Mouse (Mus musculus): ENCODE measurements at regions not wholly inside any gene's neighbourhood (a gene's known extent, or its start where the extent isn't known, plus 50 kb on each side); places are given as distances from the start of the nearest gene placed in this dataset.

GRCm38 (mm10) chr7:115076781-115077180 is 333.3 kb downstream of the Insc start:
- Histone ChIP-seq H3K27me3 (ENCODE audit: control insufficient read depth, insufficient read depth, low read length) (no peaks in the 10 kb centered on the region), H3K79me2 (replicated peaks; ENCODE audit: control insufficient read depth, insufficient read depth, low read length) (no peaks in the 10 kb centered on the region), H3K36me3 (ENCODE audit: control insufficient read depth, insufficient read depth, low read length) (no peaks in the 10 kb centered on the region), H3K4me3 (no peak overlapping the region), H3K4me1 (ENCODE audit: control insufficient read depth, insufficient read depth, low read length) (no peaks in the 10 kb centered on the region), H3K27ac (no peak overlapping the region), H3K9ac (ENCODE audit: low read depth, low read length) (no peak overlapping the region)
- intact Hi-C loops (cut with DNase I), result no loop called here
- no peak for TF ChIP-seq CTCF (IDR thresholded peaks at IDR 0.05)
- TF ChIP-seq EP300 (IDR thresholded peaks at IDR 0.05; ENCODE audit: insufficient read depth, low read depth, low read length), result no peak
- no peak for TF ChIP-seq POLR2A (IDR thresholded peaks at IDR 0.05; ENCODE audit: insufficient read depth, low read depth, low read length)
- DNase-seq, result no peak
- WGBS, result 86% methylated on average over 4 of the region's 4 CpGs

GRCm38 (mm10) chr7:115084711-115085380 is 341.4 kb downstream of the Insc start:
- TF ChIP-seq EP300 (IDR thresholded peaks at IDR 0.05; ENCODE audit: insufficient read depth, low read depth, low read length), result no peak
- no peak for TF ChIP-seq CTCF (IDR thresholded peaks at IDR 0.05)
- no peak for TF ChIP-seq POLR2A (IDR thresholded peaks at IDR 0.05; ENCODE audit: insufficient read depth, low read depth, low read length)
- WGBS, result 46% methylated on average over 3 of the region's 3 CpGs
- Histone ChIP-seq H3K4me1 (ENCODE audit: control insufficient read depth, insufficient read depth, low read length) (no peaks in the 10 kb centered on the region), H3K79me2 (replicated peaks; ENCODE audit: control insufficient read depth, insufficient read depth, low read length) (no peaks in the 10 kb centered on the region), H3K36me3 (ENCODE audit: control insufficient read depth, insufficient read depth, low read length) (no peaks in the 10 kb centered on the region), H3K27me3 (ENCODE audit: control insufficient read depth, insufficient read depth, low read length) (no peaks in the 10 kb centered on the region), H3K27ac (no peak overlapping the region), H3K4me3 (no peak overlapping the region), H3K9ac (ENCODE audit: low read depth, low read length) (no peak overlapping the region)
- intact Hi-C loops (cut with DNase I), result no loop called here
- DNase-seq, result peak in 1 of 2 experiments; percentile 3

- Histone ChIP-seq H3K4me1 (ENCODE audit: control insufficient read depth, insufficient read depth, low read length) (no peaks in the 10 kb centered on the region), H3K36me3 (ENCODE audit: control insufficient read depth, insufficient read depth, low read length) (no peaks in the 10 kb centered on the region), H3K4me3 (no peak overlapping the region), H3K27me3 (ENCODE audit: control insufficient read depth, insufficient read depth, low read length) (no peaks in the 10 kb centered on the region), H3K79me2 (replicated peaks; ENCODE audit: control insufficient read depth, insufficient read depth, low read length) (no peaks in the 10 kb centered on the region), H3K27ac (no peak overlapping the region), H3K9ac (ENCODE audit: low read depth, low read length) (no peak overlapping the region)
- no peak for DNase-seq
- WGBS, result 62% methylated on average over 4 of the region's 4 CpGs
- TF ChIP-seq POLR2A (IDR thresholded peaks at IDR 0.05; ENCODE audit: insufficient read depth, low read depth, low read length), result no peak
- TF ChIP-seq CTCF (IDR thresholded peaks at IDR 0.05), result no peak
- TF ChIP-seq EP300 (IDR thresholded peaks at IDR 0.05; ENCODE audit: insufficient read depth, low read depth, low read length), result no peak
- intact Hi-C loops (cut with DNase I), result no loop called here
Measured at GRCm38 (mm10) chr7:115086542-115087448, 343.3 kb downstream of the Insc start.

- H3K27ac ChIP-seq, result no peak overlapping the region
- intact Hi-C loops (cut with DNase I), result no loop called here
- H3K4me1 ChIP-seq (ENCODE audit: control insufficient read depth, insufficient read depth, low read length), result no peaks in the 10 kb centered on the region
- TF ChIP-seq EP300 (IDR thresholded peaks at IDR 0.05; ENCODE audit: insufficient read depth, low read depth, low read length), result no peak
- no peak for TF ChIP-seq CTCF (IDR thresholded peaks at IDR 0.05)
- no peak for TF ChIP-seq POLR2A (IDR thresholded peaks at IDR 0.05; ENCODE audit: insufficient read depth, low read depth, low read length)
- H3K4me3 ChIP-seq, result no peak overlapping the region
- no peaks in the 10 kb centered on the region for H3K36me3 ChIP-seq (ENCODE audit: control insufficient read depth, insufficient read depth, low read length)
- no peak for DNase-seq
- whole genome bisulfite sequencing, result 74% methylated on average over 3 of the region's 3 CpGs
- H3K79me2 ChIP-seq (replicated peaks; ENCODE audit: control insufficient read depth, insufficient read depth, low read length), result no peaks in the 10 kb centered on the region
- no peaks in the 10 kb centered on the region for H3K27me3 ChIP-seq (ENCODE audit: control insufficient read depth, insufficient read depth, low read length)
- no peak overlapping the region for H3K9ac ChIP-seq (ENCODE audit: low read depth, low read length)
Measured at GRCm38 (mm10) chr7:115092481-115093050, 349.1 kb downstream of the Insc start.

- H3K36me3 ChIP-seq (ENCODE audit: control insufficient read depth, insufficient read depth, low read length), result no peaks in the 10 kb centered on the region
- no peak for DNase-seq
- H3K9ac ChIP-seq (ENCODE audit: low read depth, low read length), result no peak overlapping the region
- H3K4me1 ChIP-seq (ENCODE audit: control insufficient read depth, insufficient read depth, low read length), result no peaks in the 10 kb centered on the region
- TF ChIP-seq EP300 (IDR thresholded peaks at IDR 0.05; ENCODE audit: insufficient read depth, low read depth, low read length), result no peak
- TF ChIP-seq POLR2A (IDR thresholded peaks at IDR 0.05; ENCODE audit: insufficient read depth, low read depth, low read length), result no peak
- no peak for TF ChIP-seq CTCF (IDR thresholded peaks at IDR 0.05)
- H3K27me3 ChIP-seq (ENCODE audit: control insufficient read depth, insufficient read depth, low read length), result no peaks in the 10 kb centered on the region
- H3K79me2 ChIP-seq (replicated peaks; ENCODE audit: control insufficient read depth, insufficient read depth, low read length), result no peaks in the 10 kb centered on the region
- H3K27ac ChIP-seq, result no peak overlapping the region
- intact Hi-C loops (cut with DNase I), result no loop called here
- no peak overlapping the region for H3K4me3 ChIP-seq
- WGBS, result 44% methylated on average over 2 of the region's 2 CpGs
Measured at GRCm38 (mm10) chr7:115106041-115106440, 362.5 kb downstream of the Insc start.
